Mouse (Mus musculus) C2C12 (cell line): ENCODE data around the gene Stac3.

Experiments used
- CTCF ChIP-seq: IDR thresholded peaks from one replicate; pipeline ENCODE4 v1.5.1; 2011; ENCODE audit not compliant: control insufficient read depth, insufficient read depth, insufficient read length
- MAX ChIP-seq: IDR thresholded peaks from one replicate; pipeline ENCODE4 v1.6.1; 2011; ENCODE audit warnings: mild to moderate bottlenecking, control low read depth

DNA sequence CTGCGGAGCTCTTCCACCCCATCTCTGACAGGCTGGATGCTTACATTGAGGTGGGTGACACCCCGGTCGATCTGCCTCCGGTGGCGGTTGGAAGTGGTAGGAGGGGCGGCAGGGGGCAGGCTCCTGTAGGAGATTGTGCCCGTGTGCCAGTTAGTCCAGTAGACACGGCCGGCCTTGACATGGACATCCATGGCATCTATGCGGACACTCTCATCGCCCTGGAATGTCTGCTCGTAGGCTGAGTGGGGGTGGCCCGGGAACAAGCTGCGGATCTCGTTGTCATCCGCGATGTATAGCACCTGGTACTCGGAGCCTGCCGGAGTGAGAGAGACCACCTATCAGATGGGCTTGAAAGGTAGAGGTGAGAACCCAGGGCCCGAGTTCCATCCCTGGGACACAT, 42.9 kb downstream of the Stac3 start:
- no peak for TF ChIP-seq MAX
- no peak for TF ChIP-seq CTCF
